Mouse (Mus musculus) MEL (cell line): Measurements from ENCODE around the gene Ferd3l. TPM values are rescaled to one million over a fixed set of nuclear protein-coding genes. Genes with fewer than 3 reads are reported as not detected.

ENCODE experiments used
- DNase-seq: peaks from one replicate; pipeline ENCODE4 v3.0.0; 2011; ENCODE audit warnings: low read depth, low spot score
- H3K27ac ChIP-seq: 2 replicates; pipeline ENCODE4 v1.5.1; 2012; ENCODE audit warnings: low read depth, mild to moderate bottlenecking, control low read depth, low read length, moderate library complexity; ENCODE audit not compliant: control insufficient read depth
- H3K27me3 ChIP-seq, 2 experiments: fragments of 150-350 bp in 1 of 2; sonication (generic) in 1 of 2; 2 replicates each; pipeline ENCODE4 v1.6.1; 2012; ENCODE audit warnings: low read length in 2 of 2, mild to moderate bottlenecking in 2 of 2, improper control_type of control experiment in 1 of 2, moderate library complexity in 1 of 2; ENCODE audit not compliant: insufficient read depth in 2 of 2, control insufficient read depth in 1 of 2
- H3K36me3 ChIP-seq, 2 experiments: 2 replicates each; pipeline ENCODE4 v1.6.1; 2012 to 2014; ENCODE audit warnings: low read length in 2 of 2, improper control_type of control experiment in 1 of 2, inconsistent platforms in 1 of 2, mild to moderate bottlenecking in 1 of 2; ENCODE audit not compliant: insufficient read depth in 2 of 2, control insufficient read depth in 1 of 2
- H3K4me1 ChIP-seq, 2 experiments: fragments of 150-350 bp in 1 of 2; sonication (generic) in 1 of 2; 2 replicates each; pipeline ENCODE4 v1.6.1; 2012; ENCODE audit warnings: low read length in 2 of 2, improper control_type of control experiment in 1 of 2, mild to moderate bottlenecking in 1 of 2; ENCODE audit not compliant: insufficient read depth in 2 of 2, control insufficient read depth in 1 of 2
- H3K4me3 ChIP-seq, 2 experiments: fragments of 150-350 bp in 1 of 2; sonication (generic) in 1 of 2; 2 replicates each; pipeline ENCODE4 v1.5.1; 2012; ENCODE audit warnings: low read depth in 2 of 2, low read length in 2 of 2, mild to moderate bottlenecking in 2 of 2, moderate library complexity in 2 of 2, control low read depth in 1 of 2, improper control_type of control experiment in 1 of 2; ENCODE audit not compliant: control insufficient read depth in 1 of 2, insufficient read depth in 1 of 2
- H3K79me2 ChIP-seq: 2 replicates; pipeline ENCODE4 v1.6.1; 2012; ENCODE audit warnings: mild to moderate bottlenecking, low read length, moderate library complexity; ENCODE audit not compliant: control insufficient read depth, poor library complexity, insufficient read depth
- H3K9ac ChIP-seq: 2 replicates; pipeline ENCODE4 v1.6.1; 2012; ENCODE audit warnings: low read depth, mild to moderate bottlenecking, control low read depth, low read length, moderate library complexity; ENCODE audit not compliant: control insufficient read depth, poor library complexity, severe bottlenecking
- H3K9me3 ChIP-seq: fragments of 150-350 bp; sonication (generic); replicated peaks from 2 replicates; pipeline ENCODE4 v1.6.1; 2012; ENCODE audit warnings: mild to moderate bottlenecking, low read length, improper control_type of control experiment, moderate library complexity; ENCODE audit not compliant: insufficient read depth
- ELF1 ChIP-seq: IDR thresholded peaks from 2 replicates; pipeline ENCODE4 v1.6.1; 2014; ENCODE audit warnings: low read depth, mild to moderate bottlenecking, inconsistent platforms, low read length, improper control_type of control experiment, moderate library complexity
- EP300 ChIP-seq, 2 experiments: IDR thresholded peaks; 2 replicates each; pipeline ENCODE4 v1.6.1; 2011; ENCODE audit warnings: improper control_type of control experiment in 2 of 2, low read length in 2 of 2, low read depth in 1 of 2, mild to moderate bottlenecking in 1 of 2
- MAX ChIP-seq: IDR thresholded peaks from 2 replicates; pipeline ENCODE4 v1.6.1; 2011; ENCODE audit warnings: low read length, improper control_type of control experiment
- MEF2A ChIP-seq: IDR thresholded peaks from 2 replicates; pipeline ENCODE4 v1.6.1; 2014; ENCODE audit warnings: low read depth, mild to moderate bottlenecking, inconsistent platforms, low read length, improper control_type of control experiment; ENCODE audit not compliant: poor library complexity, insufficient replicate concordance, severe bottlenecking; ENCODE audit errors: extremely low read depth
- POLR2A ChIP-seq, 2 experiments: IDR thresholded peaks; 2 replicates each; pipeline ENCODE4 v1.6.1; 2011 to 2012; ENCODE audit warnings: low read length in 2 of 2, mild to moderate bottlenecking in 2 of 2, control low read depth in 1 of 2, improper control_type of control experiment in 1 of 2, low read depth in 1 of 2, moderate library complexity in 1 of 2; ENCODE audit not compliant: control insufficient read depth in 1 of 2, insufficient read depth in 1 of 2, poor library complexity in 1 of 2
- POLR2AphosphoS2 ChIP-seq: IDR thresholded peaks from 2 replicates; pipeline ENCODE4 v1.6.1; 2011; ENCODE audit warnings: low read length, improper control_type of control experiment
- TAL1 ChIP-seq: IDR thresholded peaks from 2 replicates; pipeline ENCODE4 v1.6.1; 2012; ENCODE audit warnings: mild to moderate bottlenecking, inconsistent platforms, low read length, moderate library complexity, mixed read lengths
- UBTF ChIP-seq: IDR thresholded peaks from 2 replicates; pipeline ENCODE4 v1.6.1; 2012; ENCODE audit warnings: low read depth, mild to moderate bottlenecking, inconsistent platforms, low read length, improper control_type of control experiment, moderate library complexity, borderline replicate concordance; ENCODE audit not compliant: insufficient read depth
- USF1 ChIP-seq: IDR thresholded peaks from 2 replicates; pipeline ENCODE4 v1.6.1; 2014; ENCODE audit warnings: low read depth, mild to moderate bottlenecking, inconsistent platforms, low read length, improper control_type of control experiment, moderate library complexity
- USF2 ChIP-seq, 2 experiments: IDR thresholded peaks; 2 replicates each; pipeline ENCODE4 v1.6.1; 2011 to 2012; ENCODE audit warnings: improper control_type of control experiment in 2 of 2, low read length in 2 of 2, borderline replicate concordance in 1 of 2, inconsistent platforms in 1 of 2, low read depth in 1 of 2, mild to moderate bottlenecking in 1 of 2; ENCODE audit not compliant: insufficient read depth in 1 of 2
- ZNF384 ChIP-seq: IDR thresholded peaks from 2 replicates; pipeline ENCODE4 v1.6.1; 2012; ENCODE audit warnings: low read depth, mild to moderate bottlenecking, inconsistent platforms, low read length, improper control_type of control experiment
- polyA plus RNA-seq, 2 experiments: library from polyadenylated mRNA; stranded (reverse) in 1 of 2; unstranded in 1 of 2; fragments of >175 nt in 1 of 2; fragments of >200 nt in 1 of 2; gene quantifications; 2 replicates each; pipeline versions ENCODE4 v1.2.1 to v1.2.4; 2012; ENCODE audit warnings: low replicate concordance in 2 of 2, low read depth in 1 of 2; ENCODE audit not compliant: insufficient read length in 2 of 2, insufficient read depth in 1 of 2, missing spikeins in 1 of 2
- total RNA-seq: library from RNA; depleted of rRNA; stranded (reverse); fragments of 300-350 nt; gene quantifications from 2 replicates; pipeline ENCODE4 v1.2.3, GENCODE M21; 2012; rRNA removed

The Ferd3l gene
- total and polyA plus RNA-seq, 3 experiments, result not detected

DNA sequence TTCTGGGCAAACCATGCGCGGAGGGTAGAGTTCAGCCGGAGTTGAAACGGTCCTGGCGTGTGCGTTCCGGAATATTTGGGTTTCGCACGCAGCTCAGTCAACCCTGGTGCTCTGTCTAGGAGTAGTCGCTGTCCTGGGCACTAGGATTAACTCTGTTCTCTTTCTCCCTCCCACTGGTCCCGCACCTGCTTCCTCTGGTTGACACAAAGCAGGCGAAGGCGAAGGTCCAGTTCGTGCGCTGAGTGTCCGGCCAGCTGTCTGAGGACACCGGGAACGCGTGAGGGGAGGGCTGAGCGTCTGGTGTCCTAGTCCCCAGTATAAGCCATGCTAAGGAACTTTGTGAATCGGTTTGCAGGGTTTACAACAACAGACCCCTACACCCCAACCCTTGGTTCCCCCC lies 39.3 kb downstream of the Ferd3l start:
- Histone ChIP-seq H3K9ac (no peak overlapping the region), H3K4me1 (no peaks in the 10 kb centered on the region), H3K9me3 (no peaks in the 10 kb centered on the region), H3K4me3 (no peak overlapping the region), H3K79me2 (no peaks in the 10 kb centered on the region), H3K36me3 (no peaks in the 10 kb centered on the region), H3K27me3 (no peaks in the 10 kb centered on the region), H3K27ac (no peak overlapping the region)
- no peak for TF ChIP-seq USF1
- DNase-seq, result no peak

DNA sequence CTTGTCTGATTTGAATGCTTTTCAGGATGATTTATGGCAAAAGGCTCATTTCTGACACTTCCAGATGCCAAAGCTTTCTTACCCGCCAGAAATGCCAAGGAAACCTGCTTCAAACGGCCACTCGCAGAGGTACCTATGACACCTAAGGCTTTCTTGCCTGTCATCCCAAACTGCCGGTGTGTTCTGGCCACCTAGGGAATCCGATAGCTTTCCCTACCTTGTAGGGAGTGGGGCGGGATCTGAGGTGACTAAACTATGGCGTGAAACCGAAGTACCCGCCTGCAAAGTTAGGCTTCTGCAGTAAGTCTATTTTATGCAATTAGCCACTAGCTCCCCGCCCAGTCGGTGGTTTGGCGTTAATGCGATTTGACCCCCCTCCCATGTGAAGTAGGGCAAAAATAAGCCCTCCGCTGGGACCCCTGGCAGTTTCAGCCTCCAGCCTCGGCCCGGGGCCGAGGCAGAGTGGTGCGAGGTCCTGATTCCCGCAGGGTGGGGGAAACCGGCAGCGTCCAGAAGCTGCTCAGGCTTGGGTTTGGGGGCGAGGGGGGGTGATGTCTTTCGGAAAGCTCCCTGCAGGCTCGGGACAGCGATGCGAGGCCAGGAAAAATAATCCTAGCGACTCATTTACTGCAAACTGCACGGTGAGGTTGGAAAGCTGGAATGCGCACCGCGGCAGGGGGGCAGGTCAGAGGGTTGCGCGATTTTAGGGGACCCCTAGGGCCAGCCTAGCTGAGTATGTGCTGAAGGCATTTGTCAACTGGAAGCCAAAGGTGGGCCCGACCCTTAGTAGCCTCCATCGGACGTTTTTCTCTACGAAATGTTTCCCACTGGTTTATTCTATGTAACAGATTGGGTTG lies 40.0 kb downstream of the Ferd3l start:
- Histone ChIP-seq H3K27ac (no peak overlapping the region), H3K79me2 (no peaks in the 10 kb centered on the region), H3K36me3 (no peaks in the 10 kb centered on the region), H3K4me1 (no peaks in the 10 kb centered on the region), H3K27me3 (no peaks in the 10 kb centered on the region), H3K4me3 (no peak overlapping the region), H3K9ac (no peak overlapping the region), H3K9me3 (no peaks in the 10 kb centered on the region)
- no peak for TF ChIP-seq TAL1
- no peak for TF ChIP-seq ELF1
- no peak for TF ChIP-seq MAX
- no peak for TF ChIP-seq POLR2AphosphoS2
- DNase-seq, result no peak

DNA sequence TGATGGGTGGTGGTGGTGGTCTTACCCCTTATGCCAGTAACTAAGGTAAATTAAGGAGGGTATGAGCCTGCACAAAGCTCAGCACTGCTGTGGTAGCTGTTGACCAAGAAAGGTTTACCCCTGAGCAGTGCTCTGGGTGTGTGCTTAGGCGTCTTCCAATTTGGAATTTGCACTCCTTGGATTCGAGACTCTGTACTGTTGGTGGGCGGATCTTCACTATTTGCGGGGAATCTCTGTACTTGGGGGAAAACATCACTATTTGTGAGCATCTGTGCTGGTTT lies 40.6 kb downstream of the Ferd3l start:
- H3K9ac ChIP-seq, result no peak overlapping the region
- H3K79me2 ChIP-seq, result no peaks in the 10 kb centered on the region
- TF ChIP-seq UBTF, result no peak
- TF ChIP-seq ZNF384, result no peak
- no peak for TF ChIP-seq MEF2A
- no peak for TF ChIP-seq USF2 (IDR thresholded peaks at IDR 0.05; ENCODE audit: borderline replicate concordance in 1 of 2, insufficient read depth in 1 of 2, low read depth in 1 of 2, low read length in 2 of 2)
- no peak for TF ChIP-seq EP300 (IDR thresholded peaks at IDR 0.05; ENCODE audit: low read depth in 1 of 2, low read length in 2 of 2)
- no peak for TF ChIP-seq POLR2A (IDR thresholded peaks at IDR 0.05; ENCODE audit: control insufficient read depth in 1 of 2, insufficient read depth in 1 of 2, low read depth in 1 of 2, low read length in 2 of 2, poor library complexity in 1 of 2)
- H3K9me3 ChIP-seq, result no peaks in the 10 kb centered on the region
- no peak for DNase-seq
- no peaks in the 10 kb centered on the region for H3K27me3 ChIP-seq
- H3K4me1 ChIP-seq, result no peaks in the 10 kb centered on the region
- H3K36me3 ChIP-seq, result no peaks in the 10 kb centered on the region
- H3K27ac ChIP-seq, result no peak overlapping the region
- no peak overlapping the region for H3K4me3 ChIP-seq

Other genes starting within 250 kb of the Ferd3l start
- gene Twist1, start 29.2 kb downstream of the Ferd3l start, total RNA-seq, result not detected in 2 replicates
- not detected for gene Twist1, start 29.2 kb downstream of the Ferd3l start, polyA plus RNA-seq